Mouse (Mus musculus) G1E (cell line): Measurements from ENCODE around the gene Pcgf1. TPM values are rescaled to one million over a fixed set of nuclear protein-coding genes. Genes with fewer than 3 reads are reported as not detected.

Source experiments
- ATAC-seq: 2 replicates; pipeline ENCODE4 v1.8.0; 2016; ENCODE audit warnings: mild to moderate bottlenecking; ENCODE audit not compliant: insufficient number of reproducible peaks, poor library complexity, low FRiP score, severe bottlenecking; ENCODE audit errors: extremely low read depth
- DNase-seq: peaks from one replicate; pipeline ENCODE4 v3.0.0; 2012; ENCODE audit warnings: low spot score
- H3K27me3 ChIP-seq: 2 replicates; pipeline ENCODE4 v1.6.1; 2012; ENCODE audit warnings: mild to moderate bottlenecking, low read length, inconsistent platforms; ENCODE audit not compliant: insufficient read depth
- H3K36me3 ChIP-seq: replicated peaks from 2 replicates; pipeline ENCODE3; 2012; ENCODE audit warnings: mild to moderate bottlenecking, inconsistent platforms
- H3K4me1 ChIP-seq: 2 replicates; pipeline ENCODE4 v1.6.1; 2012; ENCODE audit warnings: low read depth, low read length, inconsistent platforms, mixed read lengths; ENCODE audit not compliant: insufficient read depth
- H3K4me3 ChIP-seq: 2 replicates; pipeline ENCODE4 v1.5.1; 2012; ENCODE audit warnings: low read depth, mild to moderate bottlenecking, inconsistent platforms, low read length, moderate library complexity, mixed read lengths
- H3K9me3 ChIP-seq: replicated peaks from 2 replicates; pipeline ENCODE4 v1.6.1; 2012; ENCODE audit warnings: inconsistent platforms
- CTCF ChIP-seq: IDR thresholded peaks from 2 replicates; pipeline ENCODE4 v1.5.1; 2012; ENCODE audit warnings: low read depth, low read length, inconsistent platforms, mixed read lengths
- GATA1 ChIP-seq: IDR thresholded peaks from 2 replicates; pipeline ENCODE4 v1.6.1; 2012; ENCODE audit warnings: borderline replicate concordance, low read length, inconsistent platforms, mixed read lengths
- GATA2 ChIP-seq: IDR thresholded peaks from 2 replicates; pipeline ENCODE4 v1.6.1; 2012; ENCODE audit warnings: low read depth, low read length, inconsistent platforms, borderline replicate concordance
- POLR2AphosphoS5 ChIP-seq: IDR thresholded peaks from 2 replicates; pipeline ENCODE4 v1.6.1; 2012; ENCODE audit warnings: low read depth, low read length, inconsistent platforms; ENCODE audit not compliant: insufficient replicate concordance
- TAL1 ChIP-seq: conservative IDR thresholded peaks from 2 replicates; pipeline ENCODE4 v1.6.1; 2012; ENCODE audit warnings: low read depth, low read length, inconsistent platforms, mixed read lengths
- polyA plus RNA-seq: library from polyadenylated mRNA; stranded (reverse); fragments of >175 nt; gene quantifications from 2 replicates; pipeline ENCODE4 v1.2.3, GENCODE M21; 2012
- total RNA-seq, 2 experiments: library from RNA; stranded (forward) in 1 of 2; stranded (reverse) in 1 of 2; fragments of 200-1000 nt in 1 of 2; fragments of >200 nt in 1 of 2; fragmentation: Nextera tagmentation in 1 of 2; gene quantifications; 2 replicates each; pipeline ENCODE4 v1.2.3; 2014 to 2017

Pcgf1 gene
- total and polyA plus RNA-seq, 3 experiments, result 10.8 to 57.1 (median 14.5) TPM

DNA sequence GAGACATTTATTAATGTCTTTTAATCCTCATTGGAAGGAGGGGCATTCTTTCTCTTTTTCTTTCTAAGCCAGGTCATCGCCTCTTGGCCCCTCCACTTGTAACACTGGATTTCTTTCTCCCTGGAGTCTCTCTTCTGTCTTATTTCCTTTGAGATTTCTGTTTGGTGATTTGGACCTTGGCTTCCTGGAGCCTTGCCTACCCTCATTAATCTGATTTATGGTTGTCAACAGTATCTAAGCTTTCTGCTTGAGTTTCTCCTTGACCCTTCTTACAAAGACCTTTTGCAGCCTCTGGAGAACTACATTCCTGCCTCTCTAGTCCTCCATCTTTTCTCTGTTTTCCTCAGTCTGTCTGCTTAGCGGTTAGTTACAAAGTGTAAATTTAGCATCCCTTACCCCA, 20.7 kb downstream of the Pcgf1 start:
- Histone ChIP-seq H3K27me3 (peaks cover 10% of the 10 kb centered on the region; the same call in 1 of the 2 replicates), H3K36me3 (peaks cover 12% of the 10 kb centered on the region), H3K4me3 (no peak overlapping the region), H3K9me3 (peaks cover 5% of the 10 kb centered on the region), H3K4me1 (peaks cover 27% of the 10 kb centered on the region)
- ATAC-seq, result no peak
- no peak for DNase-seq
- TF ChIP-seq GATA2, result no peak
- TF ChIP-seq GATA1, result no peak
- no peak for TF ChIP-seq TAL1
- TF ChIP-seq CTCF, result no peak
- no peak for TF ChIP-seq POLR2AphosphoS5

DNA sequence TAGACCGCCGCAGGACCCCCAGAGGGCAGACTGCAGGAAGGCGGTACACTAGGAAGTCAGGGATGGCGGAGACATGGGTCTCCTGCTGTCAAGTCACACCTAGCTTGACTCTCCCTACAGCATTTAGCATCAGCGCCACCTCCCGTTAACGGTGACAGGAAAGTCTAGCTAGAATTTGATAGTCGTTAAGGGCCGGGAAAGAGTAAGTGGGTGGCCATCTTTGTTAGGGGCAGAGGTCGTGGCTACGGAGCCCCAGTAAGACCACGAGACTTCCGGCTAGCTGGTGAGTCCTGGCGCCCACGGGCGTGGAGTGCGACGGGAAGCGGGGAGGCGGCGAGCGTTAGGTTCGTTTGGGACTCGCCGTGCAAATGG, 23.6 kb downstream of the Pcgf1 start, which contains the start of the genes Ccdc142 and Gm42688:
Gene Ccdc142 (plus strand): TSS at position 286 of the 372 bp plus-strand sequence.
Gene Gm42688 (plus strand): TSS at position 302 of the 372 bp plus-strand sequence.
- TF ChIP-seq POLR2AphosphoS5, result no peak
- no peak for TF ChIP-seq TAL1
- no peak for TF ChIP-seq CTCF
- no peak for TF ChIP-seq GATA1
- TF ChIP-seq GATA2, result no peak
- Histone ChIP-seq H3K27me3 (no peaks in the 10 kb centered on the region), H3K4me1 (peaks cover 33% of the 10 kb centered on the region), H3K9me3 (no peaks in the 10 kb centered on the region), H3K36me3 (peaks cover 36% of the 10 kb centered on the region), H3K4me3 (peak within 1 kb of the TSS; percentile 99)
- DNase-seq (peak; percentile 74), ATAC-seq (peak; percentile 90)

DNA sequence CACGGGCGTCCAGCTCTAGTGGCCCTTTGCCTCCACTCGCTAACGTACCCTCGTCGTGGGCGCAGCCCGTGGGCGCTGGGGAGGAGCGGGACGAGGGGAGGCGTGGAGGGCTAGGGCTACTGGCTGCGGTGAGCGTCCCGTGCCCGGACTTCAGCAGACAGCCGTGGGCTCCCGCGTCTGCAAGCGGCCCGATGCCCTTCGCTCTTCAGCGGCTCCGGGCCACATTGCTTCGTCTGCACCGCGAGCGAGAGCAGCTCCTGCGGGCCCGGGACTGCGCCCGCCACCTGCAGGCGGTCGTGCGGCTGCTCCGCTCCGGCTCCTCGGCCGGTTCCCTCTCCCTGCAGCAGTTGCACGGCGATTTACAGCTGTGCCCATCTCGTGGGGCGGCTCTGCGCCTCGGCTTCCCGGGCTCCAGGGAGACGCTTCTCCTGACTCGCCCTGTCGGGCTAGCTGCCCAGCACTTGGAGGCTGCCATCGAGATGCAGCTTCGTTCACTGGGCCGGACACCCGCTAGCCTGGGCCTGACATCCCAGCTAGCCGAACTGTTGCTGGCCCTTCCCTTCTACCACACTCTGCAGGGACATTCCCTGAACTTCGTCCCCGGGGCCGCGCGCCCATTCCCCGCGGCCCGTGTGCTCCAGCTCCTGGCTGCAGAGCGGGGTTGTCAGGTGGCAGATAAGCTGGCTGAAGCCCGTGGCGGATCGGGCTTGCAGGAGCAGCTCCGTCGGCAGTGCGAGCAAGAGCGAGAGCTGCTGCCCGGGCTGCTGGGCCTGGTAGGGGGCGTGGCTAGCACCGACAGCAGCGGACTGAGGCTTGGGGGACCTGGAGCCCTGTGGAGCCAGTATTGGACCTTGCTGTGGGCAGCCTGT, 24.3 kb downstream of the Pcgf1 start:
- peak; percentile 71 for DNase-seq
- H3K36me3 ChIP-seq, result peaks cover 41% of the 10 kb centered on the region
- peaks cover 34% of the 10 kb centered on the region for H3K4me1 ChIP-seq
- peak; percentile 37; the same call in 1 of the 2 replicates for ATAC-seq
- no peaks in the 10 kb centered on the region for H3K27me3 ChIP-seq
- H3K9me3 ChIP-seq, result no peaks in the 10 kb centered on the region
- peak overlapping the region; percentile 99 for H3K4me3 ChIP-seq
- TF ChIP-seq CTCF (no peak; the same call in 1 of the 2 replicates), TAL1 (no peak), GATA2 (no peak), POLR2AphosphoS5 (no peak), GATA1 (no peak)

DNA sequence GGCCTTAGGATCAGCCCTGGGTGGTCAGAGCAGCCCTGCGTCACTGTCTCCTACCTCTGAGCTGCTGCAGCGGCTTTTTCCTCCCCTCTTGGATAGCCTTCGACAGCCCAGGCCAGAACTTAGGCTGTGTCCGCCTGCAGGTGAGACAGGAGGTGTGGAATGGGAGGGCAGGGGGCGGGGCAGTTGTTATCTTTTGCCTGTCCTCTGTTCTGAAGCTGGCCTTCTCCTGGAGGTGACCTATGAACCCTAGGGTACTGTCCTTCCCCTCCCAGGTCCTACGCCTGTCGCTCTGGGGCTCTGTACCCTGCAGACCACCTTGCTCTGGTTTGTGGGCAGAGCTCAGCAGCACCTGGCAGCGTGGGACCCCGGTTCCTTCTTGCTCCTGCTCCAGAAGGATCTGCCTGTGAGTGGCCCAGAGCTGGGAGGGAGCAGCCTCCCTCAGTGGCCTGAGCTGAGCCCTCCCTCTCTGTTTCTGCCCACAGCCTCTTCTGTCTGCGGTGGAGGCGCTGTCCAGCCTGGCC, 25.5 kb downstream of the Pcgf1 start:
- ATAC-seq, result no peak
- DNase-seq, result no peak
- peaks cover 47% of the 10 kb centered on the region for H3K4me1 ChIP-seq
- no peak for TF ChIP-seq TAL1
- TF ChIP-seq POLR2AphosphoS5, result no peak
- TF ChIP-seq CTCF, result no peak
- no peak for TF ChIP-seq GATA2
- no peak for TF ChIP-seq GATA1
- no peaks in the 10 kb centered on the region for H3K9me3 ChIP-seq
- H3K27me3 ChIP-seq, result no peaks in the 10 kb centered on the region
- peak overlapping the region; percentile 99; the same call in 1 of the 2 replicates for H3K4me3 ChIP-seq
- H3K36me3 ChIP-seq, result peaks cover 54% of the 10 kb centered on the region

DNA sequence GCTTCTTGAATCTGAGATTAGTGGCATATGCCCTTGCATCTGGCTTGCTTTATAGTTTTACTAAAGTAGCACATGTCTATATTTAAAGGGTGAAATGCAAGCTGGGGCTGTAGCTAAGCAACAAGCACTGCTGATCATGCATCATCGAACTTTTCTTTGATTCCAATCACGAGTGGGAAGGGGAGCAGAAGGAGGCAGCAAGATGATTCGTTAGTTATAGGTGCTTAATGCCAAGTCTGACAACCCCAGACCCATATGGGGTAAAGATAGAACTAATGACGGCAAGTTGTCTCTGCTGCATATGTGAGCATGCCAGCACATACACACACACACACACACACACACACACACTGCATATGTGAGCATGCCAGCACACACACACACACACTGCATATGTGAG, 26.5 kb downstream of the Pcgf1 start:
- no peak for TF ChIP-seq GATA2
- no peak for TF ChIP-seq TAL1
- TF ChIP-seq CTCF, result no peak
- no peak for TF ChIP-seq POLR2AphosphoS5
- no peak for TF ChIP-seq GATA1
- no peak overlapping the region for H3K4me3 ChIP-seq
- peaks cover 53% of the 10 kb centered on the region for H3K4me1 ChIP-seq

More for the DNA sequence above, 26.5 kb downstream of the Pcgf1 start:
- no peaks in the 10 kb centered on the region for H3K9me3 ChIP-seq
- no peaks in the 10 kb centered on the region for H3K27me3 ChIP-seq
- ATAC-seq (no peak), DNase-seq (no peak)
- peaks cover 60% of the 10 kb centered on the region for H3K36me3 ChIP-seq
